Mouse (Mus musculus): ENCODE measurements around the gene Aanat. TPM values are rescaled to one million over a fixed set of nuclear protein-coding genes. Genes with fewer than 3 reads are reported as not detected.

Aanat gene
- polyA plus RNA-seq, 1 experiment from 2014 or later, result not detected

DNA sequence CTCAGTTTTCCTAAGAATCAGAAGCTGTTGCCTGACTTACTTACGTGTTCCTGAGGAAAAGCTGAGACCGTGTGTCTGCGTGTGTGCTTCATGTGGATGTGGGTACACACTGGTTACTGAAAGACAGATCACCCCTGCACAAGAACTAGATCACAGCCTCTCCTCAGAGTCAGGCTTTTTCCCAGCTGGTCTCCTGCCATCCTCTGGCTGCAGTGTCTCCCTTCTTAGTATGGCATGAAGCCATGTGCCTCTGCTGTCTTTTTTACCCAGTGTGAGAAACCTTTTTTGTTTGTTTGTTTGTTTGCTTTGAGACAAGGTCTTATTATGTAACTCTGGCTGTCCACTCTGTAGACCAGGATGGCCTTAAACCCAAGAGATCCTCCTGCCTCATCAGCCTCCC lies 7.0 kb upstream of the Aanat start:
- Histone ChIP-seq H3K9me3 (no peaks in the 10 kb centered on the region), H3K4me2 (replicated peaks) (peak overlapping the region; percentile 84; the same call in 1 of the 2 replicates), H3K27me3 (no peaks in the 10 kb centered on the region), H3K4me3 (no peak overlapping the region), H3K4me1 (peaks cover 54% of the 10 kb centered on the region), H3K27ac (no peak overlapping the region), H3K9ac (no peak overlapping the region), H3K36me3 (no peaks in the 10 kb centered on the region)
- WGBS, result 95% methylated on average over 3 of the region's 3 CpGs
- ATAC-seq (ENCODE audit: low FRiP score, low read depth), result no peak

DNA sequence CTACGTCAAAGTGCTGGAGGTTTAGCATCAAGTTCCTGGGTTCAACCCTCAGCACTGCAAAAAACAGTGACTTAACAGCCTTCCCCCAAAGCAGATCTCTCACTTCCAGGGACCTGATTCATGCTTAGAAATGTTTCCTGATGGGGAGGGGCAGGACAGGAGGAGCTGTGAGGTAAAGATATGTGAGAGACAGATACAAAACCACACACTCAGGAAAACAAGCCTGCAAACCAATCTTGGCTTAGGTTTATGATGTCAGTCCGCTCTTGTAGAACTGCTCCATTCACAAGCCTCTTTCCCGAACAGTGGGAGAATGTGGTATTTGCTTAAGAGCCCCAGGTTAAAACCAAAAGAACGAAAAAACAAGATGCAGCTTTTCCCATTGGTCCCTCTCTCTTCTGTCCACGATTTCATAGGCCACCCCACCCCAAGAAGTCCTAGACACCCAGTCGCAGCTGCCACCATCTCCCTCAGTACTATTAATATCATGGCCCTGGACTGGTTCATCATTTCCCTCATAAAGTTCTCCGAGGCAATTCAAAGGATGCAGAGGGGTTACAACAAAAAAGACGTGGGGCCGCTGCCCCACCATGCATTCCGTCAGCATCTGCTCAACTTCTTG lies 6.1 kb upstream of the Aanat start:
- Histone ChIP-seq H3K27ac (no peak overlapping the region; the same call in 1 of the 2 replicates), H3K4me1 (peaks cover 45% of the 10 kb centered on the region), H3K36me3 (no peaks in the 10 kb centered on the region), H3K4me2 (replicated peaks) (peak overlapping the region; percentile 84), H3K9me3 (no peaks in the 10 kb centered on the region), H3K9ac (peak overlapping the region; percentile 85), H3K27me3 (no peaks in the 10 kb centered on the region), H3K4me3 (peak overlapping the region; percentile 89)
- peak; percentile 2; the same call in 1 of the 2 replicates for ATAC-seq (ENCODE audit: low FRiP score, low read depth)
- 16% methylated on average over 10 of the region's 10 CpGs for WGBS

DNA sequence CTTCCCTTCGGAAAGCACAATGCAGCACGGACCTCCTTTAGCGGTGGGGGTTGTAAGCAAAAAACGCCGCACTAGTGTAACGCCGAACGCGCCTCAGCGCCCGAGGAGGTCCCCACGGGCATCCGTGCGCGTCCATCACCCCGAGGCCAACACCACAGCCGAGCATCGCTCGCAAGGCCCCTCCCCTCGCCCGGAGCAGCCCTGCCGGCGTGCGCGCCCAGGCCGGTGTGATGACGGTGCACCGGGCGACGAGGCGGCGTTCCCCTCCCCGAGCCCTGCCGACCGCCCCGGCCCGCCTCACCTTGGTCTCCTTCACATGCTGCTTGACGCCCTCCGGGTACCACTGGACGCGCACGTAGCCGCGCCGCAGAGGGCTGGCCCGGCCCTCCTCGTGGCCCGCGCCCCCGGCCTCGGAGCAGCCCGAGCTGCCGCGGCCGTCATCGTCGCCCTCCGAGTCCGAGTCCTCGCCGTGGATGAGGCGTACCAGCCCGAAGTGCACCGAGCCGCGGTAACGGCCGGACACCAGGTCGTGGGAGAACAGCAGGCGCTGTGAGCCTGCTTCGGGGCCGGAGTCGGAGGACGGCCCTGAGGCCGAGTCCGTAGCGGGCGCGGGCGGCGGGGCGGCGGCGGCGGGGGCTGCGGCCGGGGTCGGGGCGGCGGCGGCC lies 5.4 kb upstream of the Aanat start:
- Histone ChIP-seq H3K36me3 (no peaks in the 10 kb centered on the region), H3K9ac (peak overlapping the region; percentile 85), H3K4me3 (peak overlapping the region; percentile 89), H3K4me2 (replicated peaks) (peak overlapping the region; percentile 84), H3K4me1 (peaks cover 40% of the 10 kb centered on the region), H3K9me3 (no peaks in the 10 kb centered on the region), H3K27me3 (no peaks in the 10 kb centered on the region), H3K27ac (peak overlapping the region; percentile 82; the same call in 1 of the 2 replicates)
- WGBS, result under 1% methylated on average over 80 of the region's 91 CpGs
- ATAC-seq (ENCODE audit: low FRiP score, low read depth), result peak; percentile 72

DNA sequence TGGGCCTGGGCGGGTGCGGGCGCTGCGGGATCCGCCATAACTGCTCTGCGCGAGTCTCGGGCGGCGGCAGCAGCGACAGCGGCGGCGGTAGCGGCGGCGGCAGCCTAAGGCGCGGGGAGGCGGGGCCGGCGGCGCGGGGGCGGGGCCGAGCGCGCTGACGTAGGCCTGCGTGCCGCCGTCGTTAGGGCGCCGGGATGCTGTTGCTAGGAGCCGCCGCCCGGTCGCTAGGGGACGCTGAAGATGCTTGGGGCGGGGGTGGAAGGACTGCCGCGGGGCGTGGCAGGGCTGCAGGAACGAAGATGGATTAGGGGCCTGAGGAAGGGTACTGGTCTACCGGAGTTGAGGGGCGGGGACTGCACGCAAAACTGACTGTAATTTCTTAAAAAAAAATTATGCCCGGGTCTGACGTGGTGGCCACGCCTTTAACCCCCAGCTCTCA lies 4.8 kb upstream of the Aanat start, which contains the start of gene Ube2o:
Ube2o (minus strand) TSS at position 72 of the 439 bp plus-strand sequence.
- peak; percentile 87 for ATAC-seq (ENCODE audit: low FRiP score, low read depth)
- Histone ChIP-seq H3K9ac (peak within 1 kb of the TSS; percentile 85), H3K36me3 (no peaks in the 10 kb centered on the region)

DNA sequence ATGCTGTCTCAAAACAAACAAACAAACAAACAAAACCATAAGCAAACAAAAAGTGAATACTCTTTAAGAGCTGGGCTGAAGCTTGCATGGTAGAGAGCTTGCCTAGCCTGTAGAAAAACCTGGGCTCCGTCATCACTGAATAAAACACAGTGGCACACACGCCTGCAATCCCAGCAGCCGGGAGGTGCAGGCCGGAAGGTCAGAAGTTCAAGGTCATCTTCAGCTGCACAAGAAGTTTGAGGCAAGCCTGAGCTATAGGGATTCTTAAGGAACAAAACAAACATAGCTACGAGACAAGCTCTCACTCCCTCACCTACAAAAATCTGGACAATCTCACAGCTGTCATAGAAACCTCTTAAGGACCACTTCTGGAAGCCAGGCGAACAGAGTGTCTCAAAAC lies 550 bp upstream of the Aanat start:
- ATAC-seq (ENCODE audit: low FRiP score, low read depth), result no peak
- H3K4me3 ChIP-seq, result no peak overlapping the region
- no peak overlapping the region for H3K4me2 ChIP-seq (replicated peaks)
- no peaks in the 10 kb centered on the region for H3K9me3 ChIP-seq
- H3K36me3 ChIP-seq, result no peaks in the 10 kb centered on the region
- H3K27ac ChIP-seq, result no peak overlapping the region
- peaks cover 13% of the 10 kb centered on the region for H3K4me1 ChIP-seq
- peaks cover 3% of the 10 kb centered on the region; the same call in 1 of the 2 replicates for H3K27me3 ChIP-seq
- no peak overlapping the region for H3K9ac ChIP-seq
- WGBS, result 73% methylated on average over 6 of the region's 6 CpGs

More for the DNA sequence above, 4.8 kb upstream of the Aanat start, which contains the start of gene Ube2o:
- H3K27me3 ChIP-seq, result no peaks in the 10 kb centered on the region
- H3K27ac ChIP-seq, result peak within 1 kb of the TSS; percentile 82; the same call in 1 of the 2 replicates
- peak within 1 kb of the TSS; percentile 84 for H3K4me2 ChIP-seq (replicated peaks)
- peaks cover 35% of the 10 kb centered on the region for H3K4me1 ChIP-seq
- peak within 1 kb of the TSS; percentile 89 for H3K4me3 ChIP-seq
- WGBS, result 2% methylated on average over 36 of the region's 51 CpGs
- H3K9me3 ChIP-seq, result no peaks in the 10 kb centered on the region

DNA sequence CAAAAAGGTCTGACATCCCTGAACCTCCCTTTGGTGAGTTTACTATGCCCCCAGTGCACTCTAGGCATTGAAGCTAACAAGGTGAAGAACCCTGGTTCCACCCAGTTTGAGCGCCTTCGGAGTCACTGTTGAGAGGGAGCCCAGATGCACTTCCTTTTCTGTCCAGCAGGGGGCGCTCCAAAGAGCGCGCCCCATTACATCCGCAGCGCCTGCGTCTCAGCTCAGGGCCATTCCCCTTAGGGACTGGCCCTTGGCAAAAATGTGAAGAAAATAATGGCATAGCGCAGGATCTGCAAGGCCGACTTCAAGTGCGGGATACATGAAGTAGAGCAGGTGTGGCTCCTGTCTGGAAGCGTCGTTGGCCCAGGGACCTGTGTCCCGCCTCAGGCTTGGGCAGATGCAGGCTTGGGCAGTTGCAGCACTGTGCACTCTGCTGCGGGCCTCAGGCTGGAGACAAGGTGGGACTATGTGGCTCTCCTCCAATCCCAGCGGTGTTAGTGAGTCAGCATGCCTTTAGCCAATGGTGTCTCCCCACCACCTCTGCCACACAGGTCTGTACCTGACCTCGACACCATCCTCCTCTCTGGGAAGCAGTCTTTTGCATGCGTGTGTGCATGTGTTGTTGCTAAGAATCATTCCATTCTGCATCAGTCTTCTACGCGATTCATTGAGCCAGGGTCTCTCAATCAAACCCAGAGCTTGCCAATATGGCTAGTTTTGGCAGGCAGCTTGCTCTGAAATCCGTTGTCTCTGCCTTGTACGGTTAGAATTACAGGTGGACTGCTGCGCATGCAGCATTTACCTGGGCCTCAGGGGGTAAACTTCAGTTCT lies 784 bp downstream of the Aanat start:
- Histone ChIP-seq H3K4me1 (peaks cover 13% of the 10 kb centered on the region), H3K27me3 (peaks cover 3% of the 10 kb centered on the region; the same call in 1 of the 2 replicates), H3K9ac (no peak overlapping the region), H3K4me2 (replicated peaks) (peak overlapping the region; percentile 49), H3K36me3 (no peaks in the 10 kb centered on the region), H3K27ac (no peak overlapping the region), H3K9me3 (no peaks in the 10 kb centered on the region), H3K4me3 (0 out of 2 replicates have a peak overlapping the region, but pooled peaks have one; percentile 7)
- WGBS, result 17% methylated on average over 23 of the region's 23 CpGs
- peak; percentile 70; the same call in 1 of the 2 replicates for ATAC-seq (ENCODE audit: low FRiP score, low read depth)

DNA sequence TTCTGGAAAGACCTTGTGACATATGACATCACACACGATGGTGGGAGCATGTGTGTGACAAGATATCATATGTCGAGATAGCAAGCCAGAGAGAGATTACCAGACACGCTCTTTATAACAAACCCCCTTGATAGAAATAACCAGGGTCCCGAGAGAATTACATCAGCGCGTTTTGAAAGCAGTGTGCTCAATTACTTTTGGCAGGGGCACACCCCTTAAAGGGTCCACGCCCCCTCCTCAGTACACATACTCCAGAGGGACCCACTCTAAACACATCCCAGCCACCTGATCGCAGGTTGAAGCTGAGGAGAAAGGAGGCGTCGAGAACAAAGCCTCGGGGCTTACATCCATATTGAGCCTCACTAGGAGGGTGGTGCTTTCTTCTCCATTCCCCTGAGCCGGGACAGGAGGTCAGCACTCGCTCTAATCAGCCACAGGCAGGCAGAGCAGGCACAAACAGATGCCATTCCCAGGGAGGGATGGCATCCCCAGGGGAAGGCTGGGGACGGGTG lies 2.8 kb downstream of the Aanat start:
- Histone ChIP-seq H3K9me3 (no peaks in the 10 kb centered on the region), H3K4me3 (no peak overlapping the region), H3K27ac (no peak overlapping the region), H3K27me3 (peaks cover 3% of the 10 kb centered on the region; the same call in 1 of the 2 replicates), H3K9ac (no peak overlapping the region), H3K4me2 (replicated peaks) (no peak overlapping the region), H3K36me3 (no peaks in the 10 kb centered on the region), H3K4me1 (peaks cover 18% of the 10 kb centered on the region)
- ATAC-seq (ENCODE audit: low FRiP score, low read depth), result no peak
- WGBS, result 29% methylated on average over 14 of the region's 14 CpGs

DNA sequence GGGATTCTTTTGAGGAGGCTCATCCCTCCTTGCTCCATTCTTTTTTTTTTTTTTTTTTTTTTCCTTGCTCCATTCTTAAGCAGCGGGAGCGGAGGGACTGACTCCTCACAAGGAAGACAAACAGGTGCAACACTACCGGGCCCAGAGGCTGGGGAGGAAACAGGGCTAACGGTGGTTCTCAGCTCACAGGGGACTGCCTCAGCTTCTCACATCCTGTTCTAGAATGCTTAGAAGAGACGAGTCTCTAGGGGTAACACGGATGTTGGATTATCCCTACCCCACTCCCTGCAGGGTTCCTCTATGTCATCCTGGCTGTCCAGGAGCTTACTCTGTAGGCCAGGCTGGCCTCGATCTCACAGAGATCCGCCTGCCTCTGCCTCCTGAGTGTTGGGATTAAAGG lies 3.3 kb downstream of the Aanat start:
- Histone ChIP-seq H3K4me1 (peaks cover 18% of the 10 kb centered on the region), H3K9ac (no peak overlapping the region), H3K4me2 (replicated peaks) (no peak overlapping the region), H3K27ac (no peak overlapping the region), H3K36me3 (no peaks in the 10 kb centered on the region), H3K27me3 (peaks cover 3% of the 10 kb centered on the region; the same call in 1 of the 2 replicates), H3K9me3 (no peaks in the 10 kb centered on the region), H3K4me3 (no peak overlapping the region)
- no peak for ATAC-seq (ENCODE audit: low FRiP score, low read depth)
- 60% methylated on average over 8 of the region's 8 CpGs for WGBS

DNA sequence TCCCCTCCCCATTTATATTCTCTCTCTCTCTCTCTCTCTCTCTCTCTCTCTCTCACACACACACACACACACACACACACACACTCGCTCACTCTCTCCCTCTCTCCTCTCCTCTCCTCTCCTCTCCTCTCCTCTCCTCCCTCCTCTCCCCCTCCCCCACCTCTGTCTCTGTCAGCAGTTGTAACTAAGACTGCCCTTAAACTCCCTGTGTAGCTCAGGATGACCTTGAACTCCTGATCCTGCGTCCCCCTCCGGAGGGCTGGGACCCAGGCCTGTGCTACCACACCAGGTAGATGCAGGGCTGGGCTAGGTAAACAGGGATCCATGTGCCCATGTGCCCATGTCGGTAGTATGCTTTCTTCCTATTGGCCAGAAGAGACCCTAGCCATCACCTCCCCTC lies 5.4 kb downstream of the Aanat start:
- Histone ChIP-seq H3K9ac (no peak overlapping the region), H3K4me1 (peaks cover 17% of the 10 kb centered on the region), H3K4me2 (replicated peaks) (no peak overlapping the region), H3K27ac (no peak overlapping the region), H3K36me3 (no peaks in the 10 kb centered on the region), H3K9me3 (no peaks in the 10 kb centered on the region), H3K4me3 (no peak overlapping the region), H3K27me3 (peaks cover 3% of the 10 kb centered on the region; the same call in 1 of the 2 replicates)
- 88% methylated on average over 4 of the region's 4 CpGs for WGBS
- no peak for ATAC-seq (ENCODE audit: low FRiP score, low read depth)

DNA sequence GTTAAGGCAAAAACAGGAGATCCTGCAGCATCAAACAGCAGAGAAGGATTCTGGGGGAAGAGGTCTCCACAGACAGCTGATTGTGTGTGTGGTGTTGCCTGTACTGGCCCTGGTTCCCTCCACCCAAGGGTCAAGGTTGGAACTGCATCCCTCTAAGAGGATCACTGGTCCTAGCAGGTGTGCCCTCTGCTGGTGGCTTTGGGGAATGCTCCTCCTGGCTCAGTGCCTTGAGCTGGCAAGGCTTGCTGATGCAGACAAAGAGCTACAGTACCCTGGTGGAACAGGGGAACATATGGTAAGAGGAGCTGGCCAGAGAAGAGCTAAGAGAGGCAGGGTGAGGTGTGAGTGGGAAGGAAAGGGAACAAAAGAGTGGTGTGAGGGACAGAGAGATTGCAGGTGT lies 6.2 kb downstream of the Aanat start:
- Histone ChIP-seq H3K4me2 (replicated peaks) (no peak overlapping the region), H3K27me3 (peaks cover 3% of the 10 kb centered on the region; the same call in 1 of the 2 replicates), H3K9ac (peak overlapping the region; percentile 13; the same call in 1 of the 2 replicates), H3K9me3 (no peaks in the 10 kb centered on the region), H3K27ac (peak overlapping the region; percentile 70), H3K36me3 (no peaks in the 10 kb centered on the region), H3K4me3 (no peak overlapping the region), H3K4me1 (peaks cover 12% of the 10 kb centered on the region)
- ATAC-seq (ENCODE audit: low FRiP score, low read depth), result peak; percentile 65

DNA sequence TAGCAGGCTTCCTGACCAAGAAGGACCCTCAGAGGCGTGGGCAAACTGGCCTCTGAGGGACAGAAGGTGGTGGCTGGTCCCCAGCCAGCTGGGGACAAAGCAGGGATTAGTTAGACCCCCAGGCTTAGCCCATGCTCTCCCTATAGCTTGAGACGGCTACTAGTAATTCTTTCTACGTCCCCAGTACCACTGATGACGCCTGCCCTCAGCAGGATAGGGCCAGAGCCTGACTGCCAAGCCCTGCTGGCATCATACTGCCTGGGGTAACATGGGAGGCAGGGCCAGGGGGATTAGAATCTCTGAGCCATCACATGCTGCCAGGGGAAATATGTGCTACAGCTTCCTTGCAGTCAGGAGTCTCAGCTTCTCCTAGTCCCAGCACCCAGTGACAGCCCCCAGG lies 7.1 kb downstream of the Aanat start:
- H3K4me2 ChIP-seq (replicated peaks), result no peak overlapping the region
- H3K27ac ChIP-seq, result no peak overlapping the region
- WGBS, result 69% methylated on average over 4 of the region's 4 CpGs
- peaks cover 3% of the 10 kb centered on the region; the same call in 1 of the 2 replicates for H3K27me3 ChIP-seq
- H3K9me3 ChIP-seq, result no peaks in the 10 kb centered on the region
- H3K4me3 ChIP-seq, result no peak overlapping the region
- no peaks in the 10 kb centered on the region; the same call in 1 of the 2 replicates for H3K36me3 ChIP-seq
- ATAC-seq (ENCODE audit: low FRiP score, low read depth), result no peak
- H3K4me1 ChIP-seq, result peaks cover 12% of the 10 kb centered on the region
- H3K9ac ChIP-seq, result no peak overlapping the region

Measured in limb, embryonic 13.5 days (tissue).